Mouse (Mus musculus) liver, embryonic 14.5 days (tissue): ENCODE results near the gene Hspb6. TPM values are rescaled to one million over a fixed set of nuclear protein-coding genes. Genes with fewer than 3 reads are reported as not detected.

Source experiments
- ATAC-seq: fragments of 200-750 bp; cut with Nextera tagmentation; 2 replicates; pipeline ENCODE4 v1.8.0; 2017; ENCODE audit warnings: moderate number of reproducible peaks, mild to moderate bottlenecking, moderate library complexity; ENCODE audit not compliant: insufficient read depth
- DNase-seq, 3 experiments: peaks; one replicate each; pipeline ENCODE4 v3.0.0-alpha.2; 2012 to 2013; ENCODE audit warnings: low read depth in 3 of 3, low spot score in 3 of 3
- H3K27ac ChIP-seq: fragments of 300-500 bp; sonication (generic); 2 replicates; pipeline ENCODE4 v1.5.1; 2014; ENCODE audit warnings: moderate library complexity, mild to moderate bottlenecking, control low read depth, inconsistent platforms
- H3K27me3 ChIP-seq: fragments of 300-500 bp; sonication (generic); 2 replicates; pipeline ENCODE4 v1.6.1; 2014; ENCODE audit warnings: mild to moderate bottlenecking, low read length, moderate library complexity; ENCODE audit not compliant: control insufficient read depth, insufficient read depth
- H3K36me3 ChIP-seq: fragments of 300-500 bp; sonication (generic); replicated peaks from 2 replicates; pipeline ENCODE4 v1.6.1; 2014; ENCODE audit warnings: low read depth; ENCODE audit not compliant: control insufficient read depth, insufficient read depth
- H3K4me1 ChIP-seq, 2 experiments: fragments of 200-500 bp in 1 of 2; fragments of 300-500 bp in 1 of 2; sonication (generic) in 1 of 2; replicated peaks; 2 replicates each; pipeline ENCODE4 v1.6.1; 2012 to 2014; ENCODE audit warnings: antibody characterized with exemption in 1 of 2, inconsistent platforms in 1 of 2, low read length in 1 of 2; ENCODE audit not compliant: control insufficient read depth in 2 of 2, insufficient read depth in 2 of 2
- H3K4me2 ChIP-seq: fragments of 300-500 bp; sonication (generic); 2 replicates; pipeline ENCODE4 v1.6.1; 2014; ENCODE audit warnings: low read depth, mild to moderate bottlenecking, control low read depth, moderate library complexity
- H3K4me3 ChIP-seq, 2 experiments: fragments of 200-500 bp in 1 of 2; fragments of 300-500 bp in 1 of 2; sonication (generic) in 1 of 2; 2 replicates each; pipeline ENCODE4 v1.5.1; 2012 to 2014; ENCODE audit warnings: low read depth in 2 of 2, low read length in 2 of 2, mild to moderate bottlenecking in 2 of 2, control low read depth in 1 of 2, inconsistent platforms in 1 of 2, moderate library complexity in 1 of 2; ENCODE audit not compliant: insufficient read depth in 1 of 2
- H3K9ac ChIP-seq: fragments of 300-500 bp; sonication (generic); replicated peaks from 2 replicates; pipeline ENCODE4 v1.6.1; 2014; ENCODE audit warnings: mild to moderate bottlenecking, control low read depth, moderate library complexity
- H3K9me3 ChIP-seq: fragments of 300-500 bp; sonication (generic); 2 replicates; pipeline ENCODE4 v1.6.1; 2016; ENCODE audit warnings: low read length, mixed read lengths; ENCODE audit not compliant: control insufficient read depth
- CTCF ChIP-seq: IDR thresholded peaks from 2 replicates; pipeline ENCODE4 v1.5.1; 2016; ENCODE audit warnings: antibody characterized with exemption, low read depth, control low read depth
- EP300 ChIP-seq: IDR thresholded peaks from 2 replicates; pipeline ENCODE4 v1.6.1; 2016; ENCODE audit warnings: antibody characterized with exemption, low read depth
- WGBS: fragments of 180-500 bp; shearing (Covaris S2); extraction: QIAGEN DNeasy Blood & Tissue Kit; methylation state at CpG from one replicate; pipeline ENCODE4 v1.1.7; 2014; ENCODE audit not compliant: insufficient replicate concordance; 5-methylcytosine and 5-hydroxymethylcytosine counted together
- polyA plus RNA-seq, 2 experiments: library from polyadenylated mRNA; depleted of rRNA in 1 of 2; stranded (reverse) in 1 of 2; unstranded in 1 of 2; fragments of >200 nt; fragmentation: Nextera tagmentation in 1 of 2; extraction: Ambion mirVana in 1 of 2; gene quantifications; 2 replicates each; pipeline versions ENCODE4 v1.2.1 to v1.2.3; 2012 to 2014

The Hspb6 gene
- polyA plus RNA-seq, 2 experiments: 3.6 to 4.2 TPM

DNA sequence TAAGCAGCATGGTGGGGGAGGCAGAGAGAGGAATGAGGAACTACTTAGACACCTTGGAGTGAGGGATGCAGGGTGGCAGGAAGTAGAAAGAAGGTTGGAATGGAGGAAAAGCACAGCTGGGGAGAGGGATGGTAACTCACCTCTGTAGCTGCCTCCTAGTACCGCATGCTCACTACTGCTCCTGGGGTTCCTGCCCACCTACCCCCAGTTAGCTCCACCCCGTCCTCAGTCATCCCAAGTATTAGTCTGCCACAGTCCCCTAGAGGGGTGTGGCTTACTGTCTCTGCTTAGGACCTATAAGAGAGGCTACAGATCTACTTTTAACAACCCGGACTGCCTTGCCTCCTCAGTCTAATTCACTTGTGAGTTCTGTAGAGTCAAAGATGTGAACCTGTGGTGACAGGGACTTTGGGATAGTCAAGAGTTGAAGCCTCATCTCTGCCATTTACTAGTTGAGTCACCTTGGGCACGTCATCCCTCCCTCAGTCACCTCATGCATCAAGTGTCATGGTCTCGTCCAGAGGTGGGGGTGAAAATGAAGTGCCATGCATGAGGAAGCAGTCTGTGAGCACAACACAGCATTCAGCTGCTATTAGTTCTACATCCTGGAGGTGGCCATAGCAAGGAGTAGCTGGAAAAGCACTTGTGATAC, 40.9 kb downstream of the Hspb6 start:
- Histone ChIP-seq H3K36me3 (no peaks in the 10 kb centered on the region), H3K9me3 (no peaks in the 10 kb centered on the region), H3K4me1 (peaks cover 10 to 19% of the 10 kb centered on the region in 2 experiments; a peak in 3 of 4 replicates), H3K27me3 (no peaks in the 10 kb centered on the region), H3K27ac (no peak overlapping the region), H3K4me2 (no peak overlapping the region), H3K4me3 (no peak overlapping the region), H3K9ac (no peak overlapping the region)
- no peak for DNase-seq
- TF ChIP-seq EP300 (no peak), CTCF (no peak)
- ATAC-seq: no peak
- 40% methylated on average over 5 of the region's 5 CpGs for WGBS

DNA sequence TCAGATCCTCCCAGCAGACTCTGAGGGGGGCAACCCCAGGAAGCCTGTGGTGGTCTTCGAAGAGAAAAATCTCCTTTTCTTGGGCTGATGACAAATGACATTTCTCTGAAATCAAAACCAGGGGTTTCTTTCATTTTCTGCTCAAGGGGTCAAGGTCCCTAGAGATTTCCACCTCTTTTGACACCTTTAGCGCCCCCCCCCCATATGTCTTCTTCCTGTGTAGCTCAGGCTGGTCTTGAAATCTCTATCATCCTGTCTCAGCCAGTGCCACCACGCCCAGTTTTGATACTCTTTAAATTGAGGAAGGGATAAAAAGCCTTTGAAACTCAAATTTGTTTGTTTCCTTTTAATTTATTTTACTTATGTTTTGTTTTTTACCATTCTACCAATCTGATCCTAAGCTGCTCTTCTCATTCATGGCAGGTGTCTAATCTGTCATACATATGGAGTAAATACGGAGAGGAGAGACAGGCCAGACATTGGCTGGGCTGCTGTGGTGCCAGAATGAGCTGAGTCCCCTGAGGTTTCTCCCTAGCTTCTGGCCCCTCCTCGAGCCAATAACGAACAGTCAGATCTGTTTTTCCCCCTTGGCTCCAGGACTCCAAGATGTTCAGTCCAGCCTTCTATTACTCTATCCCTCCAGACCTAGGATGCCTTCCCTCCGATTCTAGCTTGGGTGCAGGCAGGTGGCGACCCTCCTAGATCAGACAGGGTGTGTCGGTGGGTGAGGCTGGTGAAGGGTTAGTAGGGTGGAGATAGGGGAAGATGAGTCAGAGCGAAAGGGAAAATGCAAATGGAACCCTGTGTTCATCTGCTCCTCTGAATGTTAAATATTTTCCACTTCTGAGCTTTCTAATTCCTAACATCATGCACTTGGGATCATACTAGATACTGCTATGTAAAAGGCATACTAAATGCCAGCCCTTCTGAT, 41.9 kb downstream of the Hspb6 start:
- ATAC-seq (no peak), DNase-seq (no peak)
- H3K36me3 ChIP-seq: no peaks in the 10 kb centered on the region
- H3K9me3 ChIP-seq: no peaks in the 10 kb centered on the region
- 48% methylated on average over 10 of the region's 10 CpGs for WGBS
- no peak overlapping the region for H3K27ac ChIP-seq
- TF ChIP-seq EP300 (no peak), CTCF (no peak)
- H3K4me2 ChIP-seq: no peak overlapping the region
- H3K4me3 ChIP-seq: no peak overlapping the region
- peaks cover 10 to 19% of the 10 kb centered on the region in 2 experiments; a peak in 3 of 4 replicates for H3K4me1 ChIP-seq
- no peaks in the 10 kb centered on the region for H3K27me3 ChIP-seq
- no peak overlapping the region; the same call in 1 of the 2 replicates for H3K9ac ChIP-seq

GRCm38 (mm10) chr7:30594510-30595024, 42.6 kb downstream of the Hspb6 start:
- no peak overlapping the region for H3K27ac ChIP-seq
- 44% methylated on average over 4 of the region's 4 CpGs for WGBS
- H3K4me1 ChIP-seq: peaks cover 10 to 19% of the 10 kb centered on the region in 2 experiments; a peak in 3 of 4 replicates
- H3K9ac ChIP-seq: no peak overlapping the region
- H3K36me3 ChIP-seq: no peaks in the 10 kb centered on the region
- H3K4me2 ChIP-seq: no peak overlapping the region
- TF ChIP-seq CTCF (no peak), EP300 (no peak)
- no peak overlapping the region for H3K4me3 ChIP-seq
- H3K9me3 ChIP-seq: no peaks in the 10 kb centered on the region
- no peaks in the 10 kb centered on the region for H3K27me3 ChIP-seq
- DNase-seq: no peak
- no peak for ATAC-seq

GRCm38 (mm10) chr7:30596093-30596492, 44.1 kb downstream of the Hspb6 start:
- TF ChIP-seq CTCF (no peak), EP300 (no peak)
- no peak overlapping the region for H3K27ac ChIP-seq
- H3K4me2 ChIP-seq: no peak overlapping the region
- H3K4me3 ChIP-seq: no peak overlapping the region
- H3K4me1 ChIP-seq: peaks cover 6 to 16% of the 10 kb centered on the region in 2 experiments; a peak in 3 of 4 replicates
- H3K9ac ChIP-seq: no peak overlapping the region
- no peaks in the 10 kb centered on the region for H3K36me3 ChIP-seq
- H3K9me3 ChIP-seq: no peaks in the 10 kb centered on the region
- DNase-seq: no peak
- WGBS: 63% methylated on average over 5 of the region's 5 CpGs
- ATAC-seq: no peak
- no peaks in the 10 kb centered on the region for H3K27me3 ChIP-seq

DNA sequence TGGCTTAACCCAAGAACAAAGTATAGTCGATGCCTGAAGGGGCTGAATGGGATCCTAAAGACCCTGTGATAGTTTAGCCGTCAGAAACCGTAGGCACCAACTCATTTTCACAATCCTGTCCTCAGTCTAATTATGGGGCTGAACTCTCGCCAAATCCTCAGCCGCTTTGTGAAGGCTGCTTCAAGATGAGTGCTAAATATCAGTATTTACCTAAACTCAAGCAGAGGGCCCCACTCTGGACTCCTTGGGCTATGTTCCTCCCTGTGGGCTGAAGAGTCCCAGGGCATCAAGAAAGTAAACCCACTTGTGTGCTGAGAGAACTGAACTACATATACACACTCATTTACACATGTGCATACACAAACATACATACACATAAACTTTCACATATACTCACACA, 44.8 kb downstream of the Hspb6 start:
- ATAC-seq (no peak), DNase-seq (no peak)
- no peaks in the 10 kb centered on the region for H3K27me3 ChIP-seq
- H3K27ac ChIP-seq: no peak overlapping the region
- H3K4me3 ChIP-seq: no peak overlapping the region
- H3K9ac ChIP-seq: no peak overlapping the region
- no peak overlapping the region for H3K4me2 ChIP-seq
- H3K4me1 ChIP-seq: peaks cover 6 to 16% of the 10 kb centered on the region in 2 experiments; a peak in 3 of 4 replicates
- no peaks in the 10 kb centered on the region for H3K9me3 ChIP-seq
- H3K36me3 ChIP-seq: no peaks in the 10 kb centered on the region
- TF ChIP-seq EP300: no peak
- no peak for TF ChIP-seq CTCF
- WGBS: 56% methylated on average over 5 of the region's 5 CpGs
